Mouse (Mus musculus) heart, postnatal 4 days (tissue): ENCODE measurements around the gene Tent5a. TPM values are rescaled to one million over a fixed set of nuclear protein-coding genes. Genes with fewer than 3 reads are reported as not detected.

Source experiments
- DNase-seq: peaks from one replicate; pipeline ENCODE4 v3.0.0; 2021
- total RNA-seq, 2 experiments: library from RNA; stranded (reverse); gene quantifications; 2 replicates each; pipeline ENCODE4 v1.2.3; 2021

Tent5a gene
- 10 to 100 TPM; 23.2 to 26.2 TPM for total RNA-seq

GRCm38 (mm10) chr9:85327242-85328211 is at the start of gene Tent5a:
Gene Tent5a (minus strand): TSS chr9:85327348.
- peak; percentile 91 for DNase-seq

DNA sequence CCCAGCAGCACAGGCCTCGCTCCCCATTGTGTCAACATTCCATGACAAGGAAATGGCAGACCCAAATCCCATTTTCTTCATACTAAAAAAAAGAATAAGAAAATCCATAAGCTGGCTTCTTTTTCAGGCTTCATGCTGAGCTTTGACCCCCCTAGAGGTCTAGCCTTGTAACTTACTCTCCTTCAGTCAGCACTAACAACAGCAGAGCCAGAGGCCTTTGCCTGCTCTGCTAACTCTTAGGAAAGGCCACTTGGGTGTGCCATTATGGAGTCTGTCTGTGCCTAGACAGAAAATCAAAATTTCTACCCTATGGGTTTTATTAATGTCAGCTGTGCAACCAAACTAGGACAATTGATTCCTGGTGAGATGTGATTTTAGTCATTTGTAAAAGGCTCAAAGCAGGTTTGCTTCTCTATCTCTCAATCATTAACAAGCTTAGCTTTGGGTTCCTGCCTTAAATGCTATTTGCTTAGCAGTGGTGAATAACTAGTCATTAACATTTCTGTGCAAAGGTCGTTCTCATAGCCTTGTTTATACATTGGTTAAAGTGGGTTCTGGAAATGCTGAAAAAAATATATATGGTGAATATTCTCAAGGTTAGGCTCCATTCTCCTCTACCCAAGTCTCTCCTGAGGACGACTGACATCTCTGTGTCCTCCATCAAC is 49.6 kb upstream of the Tent5a start:
- DNase-seq = no peak

DNA sequence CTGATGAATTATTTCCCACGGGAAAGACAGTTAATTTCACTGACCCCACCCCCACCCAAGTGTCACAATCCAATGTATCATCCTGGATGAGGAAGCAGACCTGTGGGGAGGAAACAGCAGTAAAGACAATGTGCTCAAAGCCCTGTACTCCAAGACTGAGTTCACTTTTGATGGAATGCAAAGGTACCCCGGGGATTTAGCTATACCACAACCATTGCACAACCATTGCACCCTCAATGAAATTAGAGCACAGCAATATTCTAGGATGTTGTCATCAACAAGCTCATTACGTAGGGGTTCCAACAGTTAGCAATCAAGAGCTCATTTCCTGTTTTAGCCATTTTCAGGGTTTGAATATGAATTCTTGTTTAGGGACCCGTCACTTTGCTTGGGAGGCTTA is 48.0 kb upstream of the Tent5a start:
- no peak for DNase-seq

GRCm38 (mm10) chr9:85372034-85372433 is 44.9 kb upstream of the Tent5a start:
- no peak for DNase-seq

DNA sequence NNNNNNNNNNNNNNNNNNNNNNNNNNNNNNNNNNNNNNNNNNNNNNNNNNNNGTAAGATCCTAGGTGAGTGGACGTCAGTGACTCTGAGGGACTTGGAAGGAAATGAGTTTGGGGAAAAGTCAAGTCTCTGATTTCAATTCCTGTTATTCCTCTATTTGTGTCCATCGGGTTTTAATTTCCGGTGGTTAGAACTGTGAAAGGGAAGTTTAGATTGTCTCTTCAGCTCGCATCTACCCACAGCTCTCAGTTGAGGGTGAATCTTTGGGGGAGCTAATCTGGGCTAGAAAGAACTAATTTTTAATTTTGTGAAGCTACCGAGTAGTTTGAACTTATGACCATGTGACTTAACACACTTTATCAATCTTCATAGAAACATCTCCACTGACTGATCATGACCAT is 42.4 kb upstream of the Tent5a start:
- no peak for DNase-seq

DNA sequence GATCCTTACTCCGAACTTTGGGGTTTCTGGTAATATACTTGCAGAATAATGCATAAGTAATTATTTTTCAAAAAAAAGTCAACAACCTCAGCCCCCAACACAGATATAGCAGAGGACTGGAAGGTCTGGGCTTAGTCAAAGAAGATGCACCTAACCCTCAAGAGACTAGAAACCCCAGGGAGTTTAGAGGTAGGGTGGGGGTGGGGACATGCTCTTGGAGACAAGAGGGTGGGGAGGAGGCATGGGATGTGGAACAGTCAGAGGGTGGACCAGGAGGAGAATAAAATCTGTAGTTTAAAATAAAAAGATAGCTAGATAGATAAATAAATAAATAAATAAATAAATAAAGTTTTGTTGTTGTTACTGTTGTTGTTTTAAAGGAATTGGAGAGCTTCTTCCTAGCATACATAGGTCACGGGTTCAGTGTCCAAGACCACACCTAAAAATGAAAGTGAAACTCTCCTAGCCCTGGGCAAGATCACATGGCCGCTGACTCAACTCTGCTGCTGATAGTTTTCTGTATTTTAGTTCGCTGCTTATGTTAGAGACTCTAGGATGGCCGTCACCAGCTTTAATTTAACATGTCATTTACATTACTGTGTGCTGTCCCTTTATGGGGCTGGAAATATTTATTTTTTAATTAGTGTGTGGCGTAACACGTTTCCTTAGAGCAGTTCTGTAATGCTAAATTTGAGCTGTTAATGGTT is 30.2 kb upstream of the Tent5a start:
- no peak for DNase-seq

- DNase-seq = no peak
Measured at GRCm38 (mm10) chr9:85355559-85355958, 28.4 kb upstream of the Tent5a start.

- no peak for DNase-seq
Measured at GRCm38 (mm10) chr9:85347823-85348523, 20.8 kb upstream of the Tent5a start.

- DNase-seq = no peak
Measured at GRCm38 (mm10) chr9:85342892-85343785, 16.0 kb upstream of the Tent5a start.

GRCm38 (mm10) chr9:85340303-85340702 is 13.2 kb upstream of the Tent5a start:
- DNase-seq = no peak

GRCm38 (mm10) chr9:85336046-85336445 is 8.9 kb upstream of the Tent5a start:
- no peak for DNase-seq

DNA sequence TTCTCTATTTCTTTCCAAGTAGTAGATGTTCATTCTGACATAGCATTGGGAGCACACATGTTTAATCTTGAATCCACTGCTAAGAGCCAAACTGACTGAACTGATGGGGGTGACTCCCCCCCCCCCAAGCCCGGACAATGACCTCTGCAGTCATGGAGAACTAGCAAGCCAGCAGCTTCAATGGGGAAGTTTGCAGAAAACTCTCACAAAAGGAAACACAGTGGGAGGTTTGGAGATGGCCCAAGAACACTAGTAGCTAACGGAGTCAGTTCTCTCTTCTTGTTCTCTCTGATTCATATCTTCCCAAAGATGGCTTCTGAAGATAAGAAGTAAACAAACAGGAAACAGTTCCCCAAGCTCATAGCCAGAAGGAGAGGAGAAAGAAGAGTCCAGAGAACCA is 4.4 kb upstream of the Tent5a start:
- no peak for DNase-seq

GRCm38 (mm10) chr9:85328259-85328658 is 1.1 kb upstream of the Tent5a start:
- DNase-seq = peak; percentile 95

DNA sequence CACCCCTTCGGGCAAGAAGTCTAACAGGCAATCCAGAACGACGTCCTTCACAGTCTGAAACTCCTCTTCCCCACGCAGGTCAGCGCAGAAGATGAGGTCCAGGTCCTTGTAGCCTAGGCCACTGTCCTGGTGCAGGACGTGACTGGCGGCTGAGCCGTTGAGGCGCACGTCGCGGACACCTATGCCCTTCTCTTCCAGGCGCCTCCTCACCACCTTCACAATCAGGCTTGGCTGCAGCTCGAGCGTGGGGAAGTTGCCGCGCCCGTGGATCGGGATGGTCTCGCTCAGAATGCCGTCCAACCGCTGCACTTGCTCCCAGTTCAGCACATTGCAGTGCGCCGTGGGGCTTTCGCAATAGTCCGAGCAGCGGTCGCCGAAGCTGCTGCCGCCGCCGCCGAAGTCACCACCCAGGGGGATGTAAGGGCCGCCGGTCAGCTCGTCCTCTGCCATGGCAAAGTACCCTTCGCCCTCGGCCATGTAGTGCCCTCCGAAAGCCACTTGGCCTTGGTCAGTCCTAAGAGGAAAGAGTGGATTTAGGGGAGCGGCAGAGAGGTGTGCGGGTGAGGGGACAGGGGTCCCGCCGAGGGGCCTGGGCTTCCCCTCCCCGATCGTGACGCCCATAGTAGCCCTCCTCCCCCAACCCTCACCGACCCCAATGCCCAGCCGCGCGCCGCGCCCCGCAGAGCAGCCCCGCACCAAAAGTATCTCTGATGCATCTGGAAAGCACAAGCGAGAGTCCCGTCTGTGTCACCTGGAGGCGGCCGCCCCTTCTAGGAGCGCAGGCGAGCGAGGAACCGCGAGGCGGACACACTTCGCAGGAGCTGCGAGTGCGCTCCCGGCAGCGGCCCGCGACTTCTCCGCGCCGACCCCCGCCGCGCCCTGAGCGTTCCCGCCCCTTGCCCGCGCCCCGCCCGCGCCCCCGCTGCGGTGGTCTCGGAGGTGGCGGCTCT is 581 bp downstream of the Tent5a start:
- peak; percentile 67 for DNase-seq

DNA sequence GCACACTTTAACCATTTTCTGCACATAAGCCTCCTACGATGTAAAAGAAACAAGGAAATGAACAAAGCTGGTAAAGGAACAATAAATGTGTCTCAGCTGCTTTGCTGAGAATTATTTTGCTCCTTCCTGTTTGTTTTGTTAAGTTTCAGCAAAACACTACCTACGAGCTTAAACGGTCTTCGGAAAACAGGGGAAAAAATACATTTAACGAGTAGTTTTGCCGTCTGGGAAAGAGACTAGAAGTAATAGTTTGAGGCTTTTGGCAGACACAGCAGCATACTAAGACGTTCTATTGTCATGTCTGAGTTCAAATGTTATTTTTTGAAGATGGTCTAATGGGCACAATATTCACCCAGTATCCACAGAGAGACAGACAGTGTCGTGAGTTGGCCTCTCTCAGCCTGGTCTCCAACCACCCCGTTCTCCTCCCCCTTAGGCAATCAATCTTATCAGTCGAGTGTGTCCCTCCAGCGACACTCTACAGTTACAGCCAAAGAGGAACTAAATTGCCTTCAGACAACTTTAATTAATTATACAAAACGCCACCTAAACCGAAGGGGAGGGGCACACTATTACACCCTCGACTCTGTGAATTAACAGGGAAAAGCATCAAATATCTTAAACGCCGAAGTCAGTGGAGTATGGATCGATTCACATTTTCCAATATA is 1.8 kb downstream of the Tent5a start:
- DNase-seq = peak; percentile 22

GRCm38 (mm10) chr9:85324158-85324875 is 2.8 kb downstream of the Tent5a start:
- DNase-seq = peak; percentile 51

DNA sequence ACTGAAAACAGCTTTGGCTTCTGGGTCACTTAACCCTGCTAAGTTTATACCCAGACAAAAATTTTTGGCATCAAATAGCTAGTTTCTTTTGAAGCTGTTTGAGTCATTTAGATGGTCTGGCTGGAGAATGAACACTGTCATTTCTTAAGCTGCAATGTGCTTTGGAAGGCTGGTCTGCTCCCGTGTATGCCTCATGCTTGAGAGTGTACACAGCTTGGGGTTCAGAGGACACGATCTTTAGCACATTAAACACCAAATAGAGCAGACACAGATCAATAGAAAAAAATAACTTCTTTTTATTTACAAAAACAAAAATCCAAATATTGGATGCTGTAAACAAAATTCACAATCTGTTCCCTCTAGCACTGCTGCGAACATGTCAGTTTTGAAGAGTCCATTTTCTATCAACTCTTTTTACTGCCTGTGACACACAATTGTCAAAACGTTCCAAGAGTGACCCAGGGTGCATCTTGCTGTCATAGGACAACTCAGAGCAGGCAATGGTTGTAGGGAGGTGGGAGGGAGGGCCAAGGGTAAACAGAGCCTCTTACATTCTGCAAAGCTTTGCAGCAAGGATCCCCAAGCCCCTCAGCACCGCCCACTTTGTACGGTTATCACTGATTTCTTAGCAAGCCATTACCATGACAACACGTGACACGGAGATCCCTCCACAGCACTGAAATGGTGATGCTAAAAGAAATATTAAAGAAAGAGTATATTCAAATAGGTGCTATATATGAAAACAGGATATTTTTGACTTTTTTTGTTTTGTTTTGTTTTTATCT is 6.8 kb downstream of the Tent5a start:
- DNase-seq = no peak

DNA sequence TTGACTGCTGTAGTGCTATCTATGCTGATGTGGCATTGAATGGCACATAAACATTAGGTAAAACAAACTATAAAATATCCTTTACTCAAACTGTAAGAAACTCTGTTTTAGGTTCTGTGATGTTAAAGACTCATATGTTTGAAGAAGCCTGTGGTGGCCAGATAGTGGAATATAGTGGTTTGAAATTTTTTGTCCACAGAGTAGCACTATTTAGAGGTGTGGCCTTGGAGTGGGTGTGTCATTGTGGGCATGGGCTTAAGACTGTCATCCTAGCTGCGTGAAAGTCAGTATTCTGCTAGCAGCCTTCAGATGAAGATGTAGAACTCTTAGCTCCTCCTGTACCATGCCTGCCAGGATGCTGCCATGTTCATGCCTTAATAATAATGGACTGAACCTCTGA is 11.0 kb downstream of the Tent5a start:
- DNase-seq = no peak
